Mouse (Mus musculus): Measurements from ENCODE around the gene Clstn1.

Clstn1 gene

GRCm38 (mm10) chr4:149586044-149586782 is at the start of gene Clstn1:
Gene Clstn1, plus strand, starts transcription at chr4:149586468.
- peak in 1 of 2 experiments; percentile 55 for DNase-seq (ENCODE audit: low spot score in 2 of 2)

GRCm38 (mm10) chr4:149539441-149539840 is 46.8 kb upstream of the Clstn1 start:
- DNase-seq (ENCODE audit: low spot score in 2 of 2): no peak

- no peak for DNase-seq (ENCODE audit: low spot score in 2 of 2)
Observed at GRCm38 (mm10) chr4:149541935-149542334, 44.3 kb upstream of the Clstn1 start.

- no peak for DNase-seq (ENCODE audit: low spot score in 2 of 2)
Observed at GRCm38 (mm10) chr4:149542431-149542830, 43.8 kb upstream of the Clstn1 start.

- peak; percentile 67 to 85 for DNase-seq (ENCODE audit: low spot score in 2 of 2)
Observed at GRCm38 (mm10) chr4:149542927-149543553, 43.2 kb upstream of the Clstn1 start.

- DNase-seq (ENCODE audit: low spot score in 2 of 2): no peak
Observed at GRCm38 (mm10) chr4:149544892-149545291, 41.4 kb upstream of the Clstn1 start.

- no peak for DNase-seq (ENCODE audit: low spot score in 2 of 2)
Observed at GRCm38 (mm10) chr4:149546797-149547444, 39.3 kb upstream of the Clstn1 start.

- DNase-seq (ENCODE audit: low spot score in 2 of 2): no peak
Observed at GRCm38 (mm10) chr4:149547523-149547922, 38.7 kb upstream of the Clstn1 start.

- peak; percentile 69 to 86 for DNase-seq (ENCODE audit: low spot score in 2 of 2)
Observed at GRCm38 (mm10) chr4:149549221-149549925, 36.9 kb upstream of the Clstn1 start.

- DNase-seq (ENCODE audit: low spot score in 2 of 2): no peak
Observed at GRCm38 (mm10) chr4:149550866-149551265, 35.4 kb upstream of the Clstn1 start.

- DNase-seq (ENCODE audit: low spot score in 2 of 2): no peak
Observed at GRCm38 (mm10) chr4:149551696-149552095, 34.6 kb upstream of the Clstn1 start.

GRCm38 (mm10) chr4:149553834-149554233 is 32.4 kb upstream of the Clstn1 start:
- no peak for DNase-seq (ENCODE audit: low spot score in 2 of 2)

- DNase-seq (ENCODE audit: low spot score in 2 of 2): peak; percentile 57 to 69
Observed at GRCm38 (mm10) chr4:149556111-149556510, 30.2 kb upstream of the Clstn1 start.

- no peak for DNase-seq (ENCODE audit: low spot score in 2 of 2)
Observed at GRCm38 (mm10) chr4:149557905-149558304, 28.4 kb upstream of the Clstn1 start.

GRCm38 (mm10) chr4:149558389-149558788 is 27.9 kb upstream of the Clstn1 start:
- no peak for DNase-seq (ENCODE audit: low spot score in 2 of 2)

GRCm38 (mm10) chr4:149561392-149561791 is 24.9 kb upstream of the Clstn1 start:
- DNase-seq (ENCODE audit: low spot score in 2 of 2): no peak

- DNase-seq (ENCODE audit: low spot score in 2 of 2): peak; percentile 70 to 76
Observed at GRCm38 (mm10) chr4:149561986-149562904, 24.0 kb upstream of the Clstn1 start.

GRCm38 (mm10) chr4:149562905-149563347 is 23.3 kb upstream of the Clstn1 start:
- no peak for DNase-seq (ENCODE audit: low spot score in 2 of 2)

GRCm38 (mm10) chr4:149563941-149564361 is 22.3 kb upstream of the Clstn1 start:
- no peak for DNase-seq (ENCODE audit: low spot score in 2 of 2)

GRCm38 (mm10) chr4:149564452-149565407 is 21.5 kb upstream of the Clstn1 start:
- no peak for DNase-seq (ENCODE audit: low spot score in 2 of 2)
